Mouse (Mus musculus) lung, postnatal 4 days (tissue): Measurements from ENCODE around the gene Dnase1.
"Not testable (repeated sequence)": the region's sequence is repeated elsewhere in the genome, so short reads cannot be mapped to it uniquely, and the experiment has no call there.

Source experiments
- DNase-seq, 2 experiments: peaks; one replicate each; pipeline ENCODE4 v3.0.0; 2021

Dnase1 gene

GRCm38 (mm10) chr16:4045524-4045923 lies 8.8 kb downstream of the Dnase1 start:
- no peak for DNase-seq

- no peak for DNase-seq
Observed at GRCm38 (mm10) chr16:4052601-4053000, 15.9 kb downstream of the Dnase1 start.

GRCm38 (mm10) chr16:4053811-4054210 lies 17.1 kb downstream of the Dnase1 start:
- DNase-seq, result no peak

GRCm38 (mm10) chr16:4064945-4065344 lies 28.2 kb downstream of the Dnase1 start:
- no peak for DNase-seq

- DNase-seq, result peak; percentile 63 to 80
Observed at GRCm38 (mm10) chr16:4068588-4068987, 31.8 kb downstream of the Dnase1 start.

- no peak for DNase-seq
Observed at GRCm38 (mm10) chr16:4074297-4074696, 37.6 kb downstream of the Dnase1 start.

GRCm38 (mm10) chr16:4074836-4075235 lies 38.1 kb downstream of the Dnase1 start:
- no peak for DNase-seq

GRCm38 (mm10) chr16:4077384-4078061 lies 40.8 kb downstream of the Dnase1 start, which contains the start of gene Trap1:
TSS of gene Trap1 (minus strand) at chr16:4077827.
- DNase-seq, result peak; percentile 93 to 95

GRCm38 (mm10) chr16:4078302-4078701 lies 41.6 kb downstream of the Dnase1 start:
- DNase-seq, result not testable (repeated sequence)

GRCm38 (mm10) chr16:4079656-4080055 lies 42.9 kb downstream of the Dnase1 start:
- DNase-seq, result no peak

GRCm38 (mm10) chr16:4080419-4080818 lies 43.7 kb downstream of the Dnase1 start:
- not testable (repeated sequence) for DNase-seq

- DNase-seq, result no peak
Observed at GRCm38 (mm10) chr16:4085051-4085450, 48.3 kb downstream of the Dnase1 start.

- DNase-seq, result no peak
Observed at GRCm38 (mm10) chr16:4085851-4086387, 49.2 kb downstream of the Dnase1 start.

- DNase-seq, result no peak
Observed at GRCm38 (mm10) chr16:4087214-4087913, 50.6 kb downstream of the Dnase1 start.
